Mouse (Mus musculus) myocyte (in vitro differentiated cells): ENCODE results near the gene Best1.

ENCODE experiments used
- CEBPB ChIP-seq: IDR thresholded peaks from 2 replicates; pipeline ENCODE4 v1.6.1; 2011; ENCODE audit warnings: mild to moderate bottlenecking, moderate library complexity; ENCODE audit not compliant: poor library complexity, insufficient read depth, severe bottlenecking
- MYOG ChIP-seq, 3 experiments: IDR thresholded peaks; one replicate each; pipeline ENCODE4 v1.6.1; 2011; ENCODE audit warnings: control low read depth in 2 of 3, low read depth in 2 of 3, mild to moderate bottlenecking in 2 of 3; ENCODE audit not compliant: insufficient read length in 2 of 3, control insufficient read depth in 1 of 3, insufficient read depth in 1 of 3
- POLR2A ChIP-seq: IDR thresholded peaks from one replicate; pipeline ENCODE4 v1.6.1; 2011; ENCODE audit warnings: low read depth, mild to moderate bottlenecking, control low read depth, moderate library complexity; ENCODE audit not compliant: insufficient read length
- USF1 ChIP-seq: IDR thresholded peaks from one replicate; pipeline ENCODE4 v1.6.1; 2011; ENCODE audit warnings: low read depth, mild to moderate bottlenecking, control low read depth, moderate library complexity

- TF ChIP-seq POLR2A, result no peak
- TF ChIP-seq MYOG (IDR thresholded peaks at IDR 0.05; ENCODE audit: control insufficient read depth in 1 of 3, insufficient read depth in 1 of 3, insufficient read length in 2 of 3, low read depth in 2 of 3), result no peak
- no peak for TF ChIP-seq USF1
- no peak for TF ChIP-seq CEBPB
Observed at GRCm38 (mm10) chr19:10022414-10023303, 21.2 kb upstream of the Best1 start.
